Mouse (Mus musculus) kidney, embryonic 15.5 days (tissue): ENCODE data around the gene Matn1. TPM values are rescaled to one million over a fixed set of nuclear protein-coding genes. Genes with fewer than 3 reads are reported as not detected.

Experiments used
- ATAC-seq: fragments of 200-750 bp; cut with Nextera tagmentation; replicated peaks from 2 replicates; pipeline ENCODE4 v1.8.0; 2017; ENCODE audit warnings: moderate TSS enrichment; ENCODE audit not compliant: low FRiP score
- H3K27ac ChIP-seq: fragments of 300-500 bp; sonication (generic); 2 replicates; pipeline ENCODE4 v1.5.1; 2015; ENCODE audit warnings: mild to moderate bottlenecking, inconsistent platforms
- H3K27me3 ChIP-seq: fragments of 300-500 bp; sonication (generic); 2 replicates; pipeline ENCODE4 v1.6.1; 2015; ENCODE audit warnings: inconsistent platforms
- H3K36me3 ChIP-seq: fragments of 300-500 bp; sonication (generic); 2 replicates; pipeline ENCODE4 v1.6.1; 2015; ENCODE audit warnings: inconsistent platforms
- H3K4me1 ChIP-seq: fragments of 300-500 bp; sonication (generic); 2 replicates; pipeline ENCODE4 v1.6.1; 2015; ENCODE audit warnings: inconsistent platforms
- H3K4me2 ChIP-seq: fragments of 300-500 bp; sonication (generic); 2 replicates; pipeline ENCODE4 v1.6.1; 2015; ENCODE audit warnings: moderate library complexity, mild to moderate bottlenecking, inconsistent platforms
- H3K4me3 ChIP-seq: fragments of 300-500 bp; sonication (generic); replicated peaks from 2 replicates; pipeline ENCODE4 v1.5.1; 2015; ENCODE audit warnings: mild to moderate bottlenecking, inconsistent platforms
- H3K9ac ChIP-seq: fragments of 300-500 bp; sonication (generic); 2 replicates; pipeline ENCODE4 v1.6.1; 2015; ENCODE audit warnings: mild to moderate bottlenecking, inconsistent platforms
- H3K9me3 ChIP-seq: fragments of 300-500 bp; sonication (generic); replicated peaks from 2 replicates; pipeline ENCODE4 v1.6.1; 2016; ENCODE audit warnings: inconsistent platforms
- WGBS: fragments of 180-500 bp; shearing (Covaris S2); methylation state at CpG from one replicate; pipeline ENCODE4 v1.1.7; 2015; ENCODE audit warnings: mixed read lengths; 5-methylcytosine and 5-hydroxymethylcytosine counted together
- polyA plus RNA-seq: library from polyadenylated mRNA; unstranded; fragments of >200 nt; fragmentation: Nextera tagmentation; extraction: Ambion mirVana; gene quantifications from 2 replicates; pipeline ENCODE4 v1.2.1, GENCODE M21; 2015

Gene Matn1
- polyA plus RNA-seq, 1 experiment from 2014 or later, result 0.49 TPM

DNA sequence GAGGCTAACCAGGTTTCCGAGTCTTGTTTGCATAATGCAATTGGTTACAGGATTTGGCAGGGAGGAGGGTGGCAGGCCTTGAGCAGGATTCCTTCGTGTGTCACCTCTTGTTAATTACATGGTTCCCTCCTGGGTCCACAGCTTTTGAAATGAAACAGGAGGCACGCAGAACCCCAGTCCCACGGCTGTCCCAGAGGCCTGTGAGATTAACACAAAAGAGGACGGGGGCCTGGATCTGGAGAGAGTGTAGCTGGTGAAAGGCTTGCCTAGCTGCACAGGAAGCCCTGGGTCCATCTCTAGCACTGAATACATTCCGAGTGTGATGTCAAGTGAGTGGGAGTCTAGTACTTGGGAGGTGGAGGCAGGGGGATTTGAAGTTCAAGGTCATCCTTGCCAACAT lies 15.5 kb downstream of the Matn1 start:
- H3K9ac ChIP-seq, result no peak overlapping the region
- no peak overlapping the region for H3K27ac ChIP-seq
- no peaks in the 10 kb centered on the region for H3K27me3 ChIP-seq
- H3K9me3 ChIP-seq, result no peaks in the 10 kb centered on the region
- WGBS, result 63% methylated on average over 6 of the region's 6 CpGs
- ATAC-seq, result no peak
- no peak overlapping the region for H3K4me3 ChIP-seq
- H3K4me1 ChIP-seq, result peaks cover 3% of the 10 kb centered on the region; the same call in 1 of the 2 replicates
- H3K4me2 ChIP-seq, result no peak overlapping the region
- H3K36me3 ChIP-seq, result no peaks in the 10 kb centered on the region

DNA sequence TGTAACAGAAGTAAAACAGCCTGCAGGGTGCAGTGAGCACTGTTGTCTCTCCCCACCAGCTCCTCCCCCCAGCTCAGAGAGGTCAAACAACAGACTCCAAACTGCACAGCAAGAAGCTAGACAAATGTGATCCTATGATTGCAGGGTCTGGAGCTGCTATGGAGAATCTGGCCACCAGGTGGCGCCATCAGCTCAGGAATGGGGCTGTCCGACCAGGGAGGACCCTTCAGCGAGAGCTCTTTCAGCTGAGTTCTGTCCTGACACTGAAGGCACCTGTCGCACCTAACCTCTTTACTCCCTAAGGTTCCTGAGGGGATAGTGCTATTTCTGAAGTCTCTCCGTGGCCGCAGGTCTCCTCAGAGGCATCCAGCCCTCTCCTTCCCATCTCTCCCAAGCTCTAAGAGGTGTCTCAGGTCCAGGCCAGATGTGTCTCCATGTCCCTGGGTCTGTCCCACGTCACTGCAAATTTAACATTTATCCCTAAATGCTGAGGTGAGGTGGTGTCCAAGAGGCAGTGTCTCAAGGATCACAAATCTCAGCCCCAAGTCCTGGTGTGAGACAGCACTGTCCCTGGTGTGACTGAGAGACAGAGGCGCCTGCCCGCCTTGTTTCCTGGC lies 16.0 kb downstream of the Matn1 start:
- peaks cover 3% of the 10 kb centered on the region; the same call in 1 of the 2 replicates for H3K4me1 ChIP-seq
- WGBS, result 32% methylated on average over 9 of the region's 9 CpGs
- no peak overlapping the region for H3K9ac ChIP-seq
- H3K27ac ChIP-seq, result no peak overlapping the region
- H3K9me3 ChIP-seq, result no peaks in the 10 kb centered on the region
- H3K27me3 ChIP-seq, result no peaks in the 10 kb centered on the region
- no peak overlapping the region for H3K4me3 ChIP-seq
- no peaks in the 10 kb centered on the region for H3K36me3 ChIP-seq
- 0 out of 2 replicates have a peak, but pooled peaks have one; percentile 22 for ATAC-seq
- H3K4me2 ChIP-seq, result no peak overlapping the region

DNA sequence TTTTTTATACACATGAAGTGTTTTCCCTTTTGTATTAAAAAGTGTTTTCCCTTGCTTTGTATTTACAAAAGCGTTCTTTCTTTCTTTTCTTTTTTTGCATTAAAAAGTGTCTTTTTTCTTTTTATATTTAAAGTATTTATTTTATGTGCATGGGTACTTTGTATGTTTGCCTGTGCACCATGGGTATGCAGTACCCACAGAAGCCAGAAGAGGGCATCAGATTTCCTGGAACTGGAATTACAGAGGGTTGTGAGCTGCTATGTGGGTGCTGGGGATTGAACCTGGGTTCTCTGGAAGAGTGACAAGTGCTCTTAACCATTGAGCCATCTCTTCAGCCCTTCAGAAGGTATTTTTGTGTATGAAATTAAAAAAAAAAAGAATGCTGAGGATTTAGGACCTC lies 27.1 kb downstream of the Matn1 start:
- Histone ChIP-seq H3K9me3 (0 out of 2 replicates have a peak, but pooled peaks cover 5% of the 10 kb centered on the region), H3K9ac (no peak overlapping the region), H3K4me3 (no peak overlapping the region), H3K4me1 (no peaks in the 10 kb centered on the region), H3K4me2 (no peak overlapping the region), H3K36me3 (no peaks in the 10 kb centered on the region), H3K27me3 (no peaks in the 10 kb centered on the region), H3K27ac (no peak overlapping the region)
- ATAC-seq, result no peak
- WGBS, result 96% methylated on average over 1 of the region's 1 CpGs

DNA sequence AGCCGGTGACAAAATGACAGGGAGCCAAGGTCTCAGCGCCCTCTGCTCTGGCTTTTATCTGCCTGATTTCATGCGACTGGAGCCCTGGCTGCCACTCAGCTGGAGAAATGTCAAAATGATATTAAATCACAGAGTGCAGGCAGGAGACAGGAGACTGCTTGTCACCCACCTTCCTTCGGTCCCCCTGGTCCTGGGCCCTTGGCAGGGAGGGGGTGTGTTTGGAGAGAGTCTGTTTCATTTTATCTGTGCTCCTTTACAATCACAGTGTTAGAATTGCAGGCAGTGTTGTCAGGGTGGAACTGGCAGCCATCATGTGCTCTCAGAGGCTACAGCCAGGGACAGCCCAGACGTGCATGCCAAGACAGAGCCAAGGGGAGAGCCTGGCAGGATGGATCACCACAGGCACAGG lies 28.2 kb downstream of the Matn1 start:
- Histone ChIP-seq H3K36me3 (no peaks in the 10 kb centered on the region), H3K4me3 (no peak overlapping the region), H3K4me1 (no peaks in the 10 kb centered on the region), H3K27ac (no peak overlapping the region), H3K9ac (no peak overlapping the region), H3K9me3 (0 out of 2 replicates have a peak, but pooled peaks cover 5% of the 10 kb centered on the region), H3K27me3 (no peaks in the 10 kb centered on the region), H3K4me2 (no peak overlapping the region)
- ATAC-seq, result no peak
- 75% methylated on average over 5 of the region's 5 CpGs for WGBS

DNA sequence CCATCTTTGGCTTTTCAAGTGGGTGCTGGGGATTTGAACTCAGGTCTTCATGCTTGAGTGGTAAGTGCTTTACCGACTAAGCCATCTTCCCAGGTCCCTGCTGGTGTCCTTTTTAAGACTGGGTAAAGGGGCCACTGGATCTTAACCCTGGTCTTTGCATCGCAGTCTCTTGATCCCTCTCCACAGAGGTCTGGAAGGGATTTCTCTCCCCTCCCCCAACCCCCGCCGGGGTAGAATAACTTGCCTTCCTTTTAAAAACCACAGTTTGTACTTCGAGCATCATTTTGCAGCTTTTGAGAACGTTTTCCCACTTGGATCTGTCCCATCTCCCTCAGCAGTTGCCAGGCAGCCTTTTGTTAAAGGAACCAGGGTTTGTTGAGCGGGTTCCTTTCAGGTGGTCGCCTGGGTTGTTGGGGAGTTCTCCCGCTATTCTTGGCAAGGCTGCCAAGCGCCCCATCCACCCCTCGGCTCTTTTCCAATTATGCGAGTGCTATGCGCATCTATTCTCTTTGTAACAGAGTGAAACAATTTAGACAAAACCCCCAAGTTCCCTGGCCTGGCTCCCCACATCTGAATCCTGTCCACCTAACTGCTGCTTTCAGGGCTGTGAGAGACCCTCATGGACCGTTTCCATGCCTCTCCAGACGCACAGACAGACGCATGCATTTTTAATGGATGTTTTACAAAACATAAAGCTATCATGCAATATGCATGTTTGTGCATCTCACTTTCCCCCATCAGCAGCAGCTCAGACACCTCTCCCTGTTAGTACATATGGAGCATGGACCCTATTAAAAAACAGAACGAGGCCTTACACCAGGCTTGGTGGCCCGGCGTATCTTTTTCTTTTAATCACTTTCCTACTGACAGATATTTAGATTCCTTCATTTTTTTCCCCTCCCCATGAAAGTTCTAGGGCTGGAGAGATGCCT lies 29.4 kb downstream of the Matn1 start:
- no peak overlapping the region for H3K27ac ChIP-seq
- no peak overlapping the region for H3K4me2 ChIP-seq
- no peak overlapping the region for H3K4me3 ChIP-seq
- H3K9me3 ChIP-seq, result 0 out of 2 replicates have a peak, but pooled peaks cover 5% of the 10 kb centered on the region
- H3K36me3 ChIP-seq, result no peaks in the 10 kb centered on the region
- no peak for ATAC-seq
- no peaks in the 10 kb centered on the region for H3K27me3 ChIP-seq
- H3K4me1 ChIP-seq, result no peaks in the 10 kb centered on the region
- 76% methylated on average over 19 of the region's 19 CpGs for WGBS
- H3K9ac ChIP-seq, result no peak overlapping the region

DNA sequence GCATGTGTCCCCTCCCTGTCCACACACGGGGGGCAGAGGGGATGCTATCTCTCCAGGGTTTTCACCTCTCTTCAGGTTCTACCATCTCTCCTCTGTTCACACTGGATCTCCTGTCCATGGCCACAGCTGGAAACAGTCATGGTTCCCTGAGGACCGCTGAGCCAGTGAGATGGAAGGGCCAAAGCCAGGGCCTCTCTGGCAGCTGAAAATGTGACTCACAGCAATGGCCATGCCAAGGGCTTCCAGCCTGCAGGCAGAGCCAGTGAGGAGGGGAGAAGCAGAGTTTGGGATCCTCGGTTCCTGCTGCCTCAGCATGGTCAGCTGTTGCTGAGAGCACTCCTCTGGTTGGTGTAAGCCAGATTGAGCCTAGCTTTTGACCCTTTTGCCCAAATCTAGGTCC lies 34.8 kb downstream of the Matn1 start:
- Histone ChIP-seq H3K4me3 (no peak overlapping the region), H3K36me3 (no peaks in the 10 kb centered on the region), H3K4me2 (no peak overlapping the region), H3K27ac (no peak overlapping the region), H3K4me1 (no peaks in the 10 kb centered on the region), H3K27me3 (no peaks in the 10 kb centered on the region), H3K9me3 (no peaks in the 10 kb centered on the region), H3K9ac (no peak overlapping the region)
- ATAC-seq, result no peak
- WGBS, result 65% methylated on average over 3 of the region's 3 CpGs

DNA sequence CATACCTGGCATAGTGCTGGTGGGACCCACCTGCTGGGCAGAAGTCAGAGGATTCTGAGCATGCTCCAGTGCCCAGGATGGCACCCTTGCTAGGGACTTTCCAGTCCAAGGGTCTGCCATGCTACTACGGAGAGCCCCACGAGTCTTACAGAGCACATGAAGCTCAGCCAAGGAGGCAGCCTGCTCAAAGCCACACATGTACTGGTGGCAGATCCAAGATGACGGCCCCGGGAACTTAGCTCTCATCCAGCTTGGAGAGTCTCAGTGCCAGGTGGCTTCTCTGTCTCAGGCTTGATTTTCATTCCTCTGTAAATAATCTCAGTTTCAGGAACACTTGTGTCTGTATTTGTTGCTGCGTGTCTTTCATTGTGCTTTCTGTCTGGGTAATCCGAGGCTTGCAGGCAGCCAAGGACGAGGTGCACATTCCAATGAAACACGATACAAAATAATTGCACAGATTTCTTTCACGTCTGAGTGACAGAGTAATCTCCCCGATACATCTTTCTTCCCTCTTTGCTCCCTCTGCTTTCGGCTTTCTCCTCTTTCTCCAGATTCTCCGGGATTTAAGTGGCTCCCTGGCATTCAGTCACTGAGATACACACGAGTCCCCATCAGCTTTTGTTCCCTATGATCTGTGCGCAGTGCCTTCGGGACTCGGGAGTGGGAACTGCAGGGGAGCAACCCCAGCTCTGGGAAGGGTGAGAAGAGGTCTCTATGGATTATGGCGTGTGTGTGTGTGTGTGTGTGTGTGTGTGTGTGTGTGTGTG lies 40.4 kb downstream of the Matn1 start:
- H3K36me3 ChIP-seq, result no peaks in the 10 kb centered on the region
- no peaks in the 10 kb centered on the region for H3K9me3 ChIP-seq
- H3K27me3 ChIP-seq, result no peaks in the 10 kb centered on the region
- H3K27ac ChIP-seq, result no peak overlapping the region
- H3K4me1 ChIP-seq, result no peaks in the 10 kb centered on the region
- 58% methylated on average over 17 of the region's 17 CpGs for WGBS
- no peak overlapping the region for H3K4me2 ChIP-seq
- ATAC-seq, result no peak
- no peak overlapping the region for H3K9ac ChIP-seq
- H3K4me3 ChIP-seq, result no peak overlapping the region

DNA sequence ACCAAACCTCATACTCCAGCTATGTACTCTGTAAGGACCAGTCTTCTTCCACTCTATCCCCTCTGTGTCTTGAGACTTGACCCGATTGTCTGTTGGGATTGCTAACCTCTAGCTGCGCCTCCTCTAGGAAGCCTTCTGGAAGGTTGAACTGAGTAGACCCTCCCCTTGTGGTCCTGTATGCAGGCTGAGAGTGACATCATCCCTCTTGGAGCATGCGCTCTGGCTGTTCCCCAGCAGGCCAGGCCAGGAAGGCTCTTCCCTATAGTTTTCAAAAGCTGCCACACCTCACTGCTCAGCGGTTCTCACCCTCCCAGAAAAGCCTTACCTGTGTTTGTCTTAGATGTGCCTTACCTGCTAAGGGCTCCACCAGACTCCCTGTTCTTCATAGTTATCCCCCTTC lies 42.9 kb downstream of the Matn1 start:
- WGBS, result 78% methylated on average over 4 of the region's 4 CpGs
- no peaks in the 10 kb centered on the region for H3K27me3 ChIP-seq
- no peak overlapping the region for H3K4me3 ChIP-seq
- no peaks in the 10 kb centered on the region for H3K36me3 ChIP-seq
- no peak overlapping the region for H3K4me2 ChIP-seq
- H3K4me1 ChIP-seq, result no peaks in the 10 kb centered on the region
- H3K9me3 ChIP-seq, result no peaks in the 10 kb centered on the region
- H3K9ac ChIP-seq, result no peak overlapping the region
- no peak overlapping the region for H3K27ac ChIP-seq
- ATAC-seq, result no peak

DNA sequence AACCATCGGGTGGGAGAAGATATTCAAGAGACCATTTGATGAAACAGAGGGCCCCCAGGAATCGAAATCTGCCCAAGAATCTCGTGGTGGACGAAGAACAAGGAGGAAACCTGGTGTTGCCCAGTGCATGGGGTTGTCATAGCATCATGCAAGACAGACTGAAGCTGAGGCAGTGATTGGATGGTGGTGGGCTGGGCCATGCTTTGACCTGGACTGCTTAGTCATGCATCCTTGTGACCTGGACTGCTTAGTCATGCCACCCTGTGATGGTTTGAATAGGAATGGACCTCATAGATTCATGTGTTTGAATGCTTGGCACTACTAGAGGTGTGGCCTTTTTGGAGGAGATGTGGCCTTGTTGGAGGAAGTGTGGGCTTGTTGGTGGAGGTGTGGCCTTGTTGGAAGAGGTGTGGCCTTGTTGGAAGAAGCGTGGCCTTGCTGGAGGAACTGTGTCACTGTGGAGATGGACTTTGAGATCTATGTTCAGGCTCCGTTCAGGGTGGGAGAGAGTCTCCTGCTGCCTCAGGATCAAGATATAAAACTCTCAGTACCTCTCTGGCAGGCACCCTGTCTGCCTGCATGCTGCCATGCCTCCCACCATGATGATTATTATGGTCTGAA lies 44.1 kb downstream of the Matn1 start:
- Histone ChIP-seq H3K4me2 (no peak overlapping the region), H3K36me3 (no peaks in the 10 kb centered on the region), H3K9ac (no peak overlapping the region), H3K27me3 (no peaks in the 10 kb centered on the region), H3K9me3 (no peaks in the 10 kb centered on the region), H3K4me1 (no peaks in the 10 kb centered on the region), H3K27ac (no peak overlapping the region), H3K4me3 (no peak overlapping the region)
- no peak for ATAC-seq
- WGBS, result 76% methylated on average over 6 of the region's 6 CpGs

DNA sequence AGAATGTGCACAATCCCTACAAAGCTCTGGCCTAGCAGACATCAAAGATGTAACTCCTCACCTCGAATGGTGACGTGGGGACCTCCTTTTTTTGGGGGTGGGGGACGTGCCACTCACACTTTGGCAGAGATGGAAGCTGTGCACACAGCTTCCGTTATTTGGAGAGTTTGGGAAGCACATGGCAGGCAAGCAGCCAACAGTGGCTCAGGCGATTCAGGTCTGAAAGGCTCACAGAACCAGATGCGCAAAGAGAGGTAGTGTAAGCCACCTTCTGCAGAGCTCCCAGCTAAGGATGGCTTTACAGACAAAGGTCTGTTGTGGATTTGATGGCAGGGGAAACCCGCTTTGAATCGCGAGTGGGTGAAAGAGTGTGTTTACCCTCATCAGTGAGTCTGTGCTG lies 45.0 kb downstream of the Matn1 start:
- Histone ChIP-seq H3K36me3 (no peaks in the 10 kb centered on the region), H3K4me1 (no peaks in the 10 kb centered on the region), H3K9me3 (no peaks in the 10 kb centered on the region), H3K4me2 (no peak overlapping the region), H3K27me3 (no peaks in the 10 kb centered on the region), H3K27ac (no peak overlapping the region), H3K4me3 (no peak overlapping the region), H3K9ac (no peak overlapping the region)
- ATAC-seq, result no peak
- 70% methylated on average over 9 of the region's 9 CpGs for WGBS

DNA sequence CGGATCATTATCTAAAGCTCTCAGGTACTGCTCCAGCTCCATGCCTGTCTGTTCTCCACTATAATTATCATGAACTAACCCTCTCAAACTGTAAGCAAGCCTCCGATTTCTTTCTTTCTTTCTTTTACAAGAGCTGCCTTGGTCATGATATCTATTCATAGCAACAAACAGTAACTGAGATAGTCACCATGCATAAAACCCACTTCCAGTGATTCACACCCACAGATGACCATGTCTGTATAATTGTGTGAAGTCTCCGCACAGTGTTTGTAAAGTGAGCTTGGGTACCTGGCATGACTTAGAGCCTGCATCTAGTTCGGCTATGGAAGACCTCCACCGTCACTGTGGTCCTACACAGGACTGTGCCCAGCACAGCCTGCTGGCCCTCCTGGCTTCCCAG lies 46.8 kb downstream of the Matn1 start:
- Histone ChIP-seq H3K4me1 (no peaks in the 10 kb centered on the region), H3K36me3 (no peaks in the 10 kb centered on the region), H3K9ac (no peak overlapping the region), H3K4me2 (no peak overlapping the region), H3K4me3 (no peak overlapping the region), H3K27ac (no peak overlapping the region), H3K9me3 (peaks cover 8% of the 10 kb centered on the region), H3K27me3 (no peaks in the 10 kb centered on the region)
- whole genome bisulfite sequencing, result 92% methylated on average over 5 of the region's 5 CpGs
- ATAC-seq, result no peak
